Mouse (Mus musculus): Measurements from ENCODE around the gene F11.

Gene F11

GRCm38 (mm10) chr8:45246307-45246706, 15.5 kb downstream of the F11 start:
- no peak for DNase-seq (ENCODE audit: low read depth in 1 of 2, low spot score in 2 of 2)

GRCm38 (mm10) chr8:45239363-45239762, 22.5 kb downstream of the F11 start:
- no peak for DNase-seq (ENCODE audit: low read depth in 1 of 2, low spot score in 2 of 2)

- DNase-seq (ENCODE audit: low read depth in 1 of 2, low spot score in 2 of 2), result no peak
Measured at GRCm38 (mm10) chr8:45238282-45238681, 23.5 kb downstream of the F11 start.

GRCm38 (mm10) chr8:45236164-45236912, 25.5 kb downstream of the F11 start:
- no peak for DNase-seq (ENCODE audit: low read depth in 1 of 2, low spot score in 2 of 2)

GRCm38 (mm10) chr8:45235228-45235627, 26.6 kb downstream of the F11 start:
- no peak for DNase-seq (ENCODE audit: low read depth in 1 of 2, low spot score in 2 of 2)

- DNase-seq (ENCODE audit: low read depth in 1 of 2, low spot score in 2 of 2), result no peak
Measured at GRCm38 (mm10) chr8:45233256-45233655, 28.6 kb downstream of the F11 start.

- no peak for DNase-seq (ENCODE audit: low read depth in 1 of 2, low spot score in 2 of 2)
Measured at GRCm38 (mm10) chr8:45202476-45202875, 59.4 kb downstream of the F11 start.

- DNase-seq (ENCODE audit: low read depth in 1 of 2, low spot score in 2 of 2), result no peak
Measured at GRCm38 (mm10) chr8:45201605-45202004, 60.2 kb downstream of the F11 start.

- no peak for DNase-seq (ENCODE audit: low read depth in 1 of 2, low spot score in 2 of 2)
Measured at GRCm38 (mm10) chr8:45197294-45197693, 64.5 kb downstream of the F11 start.

- no peak for DNase-seq (ENCODE audit: low read depth in 1 of 2, low spot score in 2 of 2)
Measured at GRCm38 (mm10) chr8:45195954-45196526, 65.8 kb downstream of the F11 start.

Data from monocyte, adult 2 months (primary cell).